Mouse (Mus musculus): Measurements from ENCODE around the gene Tmem131. TPM values are rescaled to one million over a fixed set of nuclear protein-coding genes. Genes with fewer than 3 reads are reported as not detected.

Tmem131 gene
- polyA plus RNA-seq (2015; fragmentation: Nextera tagmentation; extraction: Ambion mirVana), result 6.2 and 8.6 TPM in 2 replicates

DNA sequence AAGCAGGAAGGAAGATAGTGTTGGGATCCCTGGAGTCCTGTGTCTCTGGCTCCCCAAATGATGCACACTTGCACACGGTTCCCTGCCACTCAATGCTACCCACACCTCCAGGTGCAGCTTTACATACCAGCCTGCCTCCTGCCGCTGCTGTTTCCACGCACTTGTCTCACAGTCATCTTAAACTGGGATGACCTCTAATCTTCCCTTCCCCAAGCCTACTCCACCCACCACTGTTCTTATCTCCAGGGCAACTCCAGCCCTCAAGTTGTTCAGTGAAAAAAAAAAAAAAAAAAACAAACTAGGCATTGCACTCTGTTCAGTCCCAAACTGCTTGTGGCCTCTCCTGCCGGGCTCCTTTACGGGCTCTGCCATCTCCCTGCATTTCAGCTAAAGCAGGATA is at the start of gene Tmem131:
TSS of gene Tmem131 (minus strand) at position 14 of the 400 bp plus-strand sequence.
- H3K36me3 ChIP-seq, result no peaks in the 10 kb centered on the region
- no peaks in the 10 kb centered on the region for H3K27me3 ChIP-seq
- H3K27ac ChIP-seq, result no peak within 1 kb of the TSS
- WGBS, result 40% methylated on average over 5 of the region's 5 CpGs
- H3K9me3 ChIP-seq (replicated peaks), result no peaks in the 10 kb centered on the region
- ATAC-seq (replicated peaks; ENCODE audit: insufficient number of reproducible peaks, insufficient read depth, low FRiP score, low read depth), result no peak
- no peak within 1 kb of the TSS for H3K4me2 ChIP-seq
- no peak within 1 kb of the TSS for H3K9ac ChIP-seq
- H3K4me3 ChIP-seq, result no peak within 1 kb of the TSS
- H3K4me1 ChIP-seq (replicated peaks), result peaks cover 5% of the 10 kb centered on the region; the same call in 1 of the 2 replicates

- no peaks in the 10 kb centered on the region for H3K4me1 ChIP-seq (replicated peaks)
- H3K4me3 ChIP-seq, result no peak overlapping the region
- no peak overlapping the region for H3K9ac ChIP-seq
- H3K27me3 ChIP-seq, result no peaks in the 10 kb centered on the region
- no peak for ATAC-seq (replicated peaks; ENCODE audit: insufficient number of reproducible peaks, insufficient read depth, low FRiP score, low read depth)
- no peaks in the 10 kb centered on the region for H3K9me3 ChIP-seq (replicated peaks)
- H3K4me2 ChIP-seq, result no peak overlapping the region
- H3K36me3 ChIP-seq, result no peaks in the 10 kb centered on the region
- H3K27ac ChIP-seq, result no peak overlapping the region
- 74% methylated on average over 6 of the region's 6 CpGs for WGBS
These were observed 45.1 kb upstream of the Tmem131 start for GRCm38 (mm10) chr1:36988561-36988960.

DNA sequence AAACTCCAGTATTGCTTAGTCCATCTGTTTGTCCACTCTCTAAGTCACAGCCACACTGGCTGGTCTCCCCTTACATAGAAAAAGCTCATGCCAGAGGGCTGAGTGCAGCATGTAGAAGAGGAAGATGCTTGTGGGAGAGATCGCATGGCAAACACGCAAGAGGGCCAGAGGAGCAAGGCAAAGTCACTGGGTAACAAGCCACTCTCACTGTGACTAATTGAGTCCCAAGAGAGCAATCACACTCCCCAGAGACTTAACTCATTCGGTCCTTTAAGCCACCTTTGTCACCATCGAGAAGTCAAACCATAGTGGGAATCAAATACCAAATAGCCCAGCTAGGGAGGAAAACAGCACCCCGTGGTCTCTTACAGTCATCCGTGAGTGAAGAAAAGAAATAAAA is 44.7 kb upstream of the Tmem131 start:
- Histone ChIP-seq H3K4me1 (replicated peaks) (no peaks in the 10 kb centered on the region), H3K27me3 (no peaks in the 10 kb centered on the region), H3K4me3 (no peak overlapping the region), H3K4me2 (no peak overlapping the region), H3K36me3 (no peaks in the 10 kb centered on the region), H3K9ac (no peak overlapping the region), H3K27ac (no peak overlapping the region), H3K9me3 (replicated peaks) (no peaks in the 10 kb centered on the region)
- WGBS, result 81% methylated on average over 6 of the region's 6 CpGs
- no peak for ATAC-seq (replicated peaks; ENCODE audit: insufficient number of reproducible peaks, insufficient read depth, low FRiP score, low read depth)

- H3K9ac ChIP-seq, result no peak overlapping the region
- H3K4me3 ChIP-seq, result no peak overlapping the region
- no peaks in the 10 kb centered on the region for H3K4me1 ChIP-seq (replicated peaks)
- WGBS, result 75% methylated on average over 10 of the region's 10 CpGs
- H3K27me3 ChIP-seq, result no peaks in the 10 kb centered on the region
- H3K4me2 ChIP-seq, result no peak overlapping the region
- H3K36me3 ChIP-seq, result no peaks in the 10 kb centered on the region
- H3K9me3 ChIP-seq (replicated peaks), result no peaks in the 10 kb centered on the region
- H3K27ac ChIP-seq, result no peak overlapping the region
- ATAC-seq (replicated peaks; ENCODE audit: insufficient number of reproducible peaks, insufficient read depth, low FRiP score, low read depth), result no peak
These were observed 44.0 kb upstream of the Tmem131 start for GRCm38 (mm10) chr1:36987172-36988148.

DNA sequence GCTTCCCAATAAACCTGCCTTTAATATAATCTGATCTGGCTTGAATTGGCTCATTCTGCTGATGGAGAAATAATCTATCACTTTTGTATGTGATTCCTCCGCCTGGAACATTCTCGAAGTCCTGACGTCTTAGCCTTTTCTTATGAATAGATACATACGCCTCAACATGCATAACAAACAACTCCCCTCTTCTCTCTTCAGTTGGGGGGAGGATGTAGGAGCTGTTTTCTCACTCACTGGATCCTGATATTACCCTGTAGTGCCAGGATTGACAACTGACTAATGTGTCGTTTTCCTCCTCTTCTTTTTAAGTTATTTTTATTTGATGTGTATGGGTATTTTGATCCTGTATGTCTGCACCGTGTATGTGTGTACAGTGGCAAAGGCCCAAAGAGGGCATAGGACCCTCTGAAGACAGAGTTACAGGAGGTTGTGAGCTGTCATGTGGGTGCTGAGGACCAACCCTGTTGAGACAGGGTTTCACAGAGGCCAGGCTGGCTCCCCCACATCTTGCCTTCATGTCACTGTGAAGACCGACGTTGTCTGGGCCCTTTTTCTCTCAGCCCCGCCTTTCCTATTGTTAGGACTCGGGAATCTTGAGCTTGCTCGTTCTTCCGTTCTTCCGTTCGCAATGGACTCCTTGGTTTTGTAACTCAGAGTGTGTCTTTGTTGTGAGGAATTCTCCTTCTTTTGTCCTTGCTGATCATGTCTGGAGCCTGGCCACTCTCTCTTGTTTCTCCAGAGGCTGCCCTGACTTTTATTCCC is 43.1 kb upstream of the Tmem131 start:
- Histone ChIP-seq H3K27ac (no peak overlapping the region), H3K27me3 (no peaks in the 10 kb centered on the region), H3K9ac (no peak overlapping the region), H3K4me1 (replicated peaks) (no peaks in the 10 kb centered on the region), H3K4me3 (no peak overlapping the region), H3K4me2 (no peak overlapping the region), H3K36me3 (no peaks in the 10 kb centered on the region), H3K9me3 (replicated peaks) (no peaks in the 10 kb centered on the region)
- ATAC-seq (replicated peaks; ENCODE audit: insufficient number of reproducible peaks, insufficient read depth, low FRiP score, low read depth), result no peak
- WGBS, result 67% methylated on average over 14 of the region's 14 CpGs

DNA sequence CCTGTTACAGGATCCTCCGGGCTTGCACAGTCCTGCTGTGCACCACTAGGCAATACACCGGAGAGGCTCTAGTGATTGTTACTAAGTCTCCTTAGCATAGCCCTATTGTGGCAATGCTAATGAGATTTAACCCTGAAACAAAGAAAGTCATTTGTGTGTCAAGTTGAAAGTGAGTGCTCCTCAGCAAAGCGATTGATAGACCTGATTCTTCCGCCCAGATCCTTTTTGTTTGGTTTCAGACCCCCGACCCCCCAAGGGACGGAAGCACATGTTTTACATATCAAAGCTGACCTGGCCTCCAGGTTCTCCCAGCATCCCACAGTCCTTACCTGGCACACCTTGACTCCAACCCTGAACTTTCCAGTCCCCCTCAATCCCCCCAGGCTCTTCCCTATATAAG is 42.4 kb upstream of the Tmem131 start:
- Histone ChIP-seq H3K9ac (no peak overlapping the region), H3K36me3 (no peaks in the 10 kb centered on the region), H3K27me3 (no peaks in the 10 kb centered on the region), H3K9me3 (replicated peaks) (no peaks in the 10 kb centered on the region), H3K4me3 (no peak overlapping the region), H3K27ac (no peak overlapping the region), H3K4me1 (replicated peaks) (no peaks in the 10 kb centered on the region), H3K4me2 (no peak overlapping the region)
- WGBS, result 57% methylated on average over 6 of the region's 6 CpGs
- ATAC-seq (replicated peaks; ENCODE audit: insufficient number of reproducible peaks, insufficient read depth, low FRiP score, low read depth), result no peak

- Histone ChIP-seq H3K9ac (no peak overlapping the region), H3K27me3 (no peaks in the 10 kb centered on the region), H3K4me1 (replicated peaks) (no peaks in the 10 kb centered on the region), H3K4me2 (no peak overlapping the region), H3K36me3 (no peaks in the 10 kb centered on the region), H3K9me3 (replicated peaks) (no peaks in the 10 kb centered on the region), H3K4me3 (no peak overlapping the region), H3K27ac (no peak overlapping the region)
- 30% methylated on average over 6 of the region's 6 CpGs for WGBS
- ATAC-seq (replicated peaks; ENCODE audit: insufficient number of reproducible peaks, insufficient read depth, low FRiP score, low read depth), result no peak
These were observed 40.9 kb upstream of the Tmem131 start for GRCm38 (mm10) chr1:36984406-36984805.

GRCm38 (mm10) chr1:36983754-36984153 is 40.3 kb upstream of the Tmem131 start:
- 40% methylated on average over 4 of the region's 4 CpGs for WGBS
- H3K27ac ChIP-seq, result no peak overlapping the region
- no peak for ATAC-seq (replicated peaks; ENCODE audit: insufficient number of reproducible peaks, insufficient read depth, low FRiP score, low read depth)
- H3K4me3 ChIP-seq, result no peak overlapping the region
- H3K9me3 ChIP-seq (replicated peaks), result no peaks in the 10 kb centered on the region
- H3K9ac ChIP-seq, result no peak overlapping the region
- H3K27me3 ChIP-seq, result no peaks in the 10 kb centered on the region
- no peak overlapping the region for H3K4me2 ChIP-seq
- no peaks in the 10 kb centered on the region for H3K4me1 ChIP-seq (replicated peaks)
- H3K36me3 ChIP-seq, result no peaks in the 10 kb centered on the region

DNA sequence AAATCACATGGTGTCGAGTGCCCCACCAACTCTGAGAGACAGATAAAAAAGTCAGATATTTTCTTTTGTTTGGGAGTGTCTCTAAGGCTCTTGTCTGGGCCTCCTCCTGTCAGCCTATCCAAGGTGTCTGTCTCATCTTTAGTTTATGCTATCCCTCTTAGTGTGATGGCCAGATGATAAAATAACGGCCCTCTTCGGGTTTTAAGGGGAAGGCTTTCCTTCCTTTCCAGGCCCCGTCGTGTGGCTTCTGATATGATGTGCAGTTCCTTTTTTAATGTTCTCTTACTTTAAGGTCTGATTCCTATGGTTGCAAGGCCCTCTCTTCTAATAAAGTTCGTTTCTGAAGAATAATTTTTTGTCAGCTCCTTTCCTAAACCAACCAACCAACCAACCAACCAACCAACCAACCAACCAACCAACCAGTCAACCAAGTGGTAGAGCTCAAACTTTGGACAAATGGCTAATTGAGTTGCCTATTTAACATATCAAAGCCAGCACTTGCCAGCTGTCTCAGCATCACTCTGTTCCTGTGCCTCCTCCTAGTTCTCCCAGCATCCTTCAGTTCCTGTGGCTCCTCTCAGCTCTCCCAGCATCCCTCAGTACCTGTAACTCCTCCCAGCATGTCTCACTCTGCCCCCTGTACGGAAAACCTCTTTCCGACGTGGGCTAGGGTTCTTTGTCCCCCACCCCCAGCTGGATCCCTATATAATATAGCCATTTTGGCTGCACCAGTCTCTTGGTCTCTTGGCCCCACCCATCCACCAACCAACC is 38.9 kb upstream of the Tmem131 start:
- ATAC-seq (replicated peaks; ENCODE audit: insufficient number of reproducible peaks, insufficient read depth, low FRiP score, low read depth), result no peak
- no peak overlapping the region for H3K9ac ChIP-seq

GRCm38 (mm10) chr1:36976770-36977169 is 33.3 kb upstream of the Tmem131 start:
- H3K36me3 ChIP-seq, result no peaks in the 10 kb centered on the region
- WGBS, result 68% methylated on average over 4 of the region's 4 CpGs
- ATAC-seq (replicated peaks; ENCODE audit: insufficient number of reproducible peaks, insufficient read depth, low FRiP score, low read depth), result no peak
- H3K9me3 ChIP-seq (replicated peaks), result no peaks in the 10 kb centered on the region
- H3K27me3 ChIP-seq, result no peaks in the 10 kb centered on the region
- H3K4me2 ChIP-seq, result no peak overlapping the region
- H3K4me1 ChIP-seq (replicated peaks), result no peaks in the 10 kb centered on the region
- no peak overlapping the region for H3K9ac ChIP-seq
- no peak overlapping the region for H3K27ac ChIP-seq
- no peak overlapping the region for H3K4me3 ChIP-seq

More for the DNA sequence above, 38.9 kb upstream of the Tmem131 start:
- no peaks in the 10 kb centered on the region for H3K36me3 ChIP-seq
- no peak overlapping the region for H3K4me3 ChIP-seq
- H3K9me3 ChIP-seq (replicated peaks), result no peaks in the 10 kb centered on the region
- no peaks in the 10 kb centered on the region for H3K4me1 ChIP-seq (replicated peaks)
- no peak overlapping the region for H3K4me2 ChIP-seq
- H3K27ac ChIP-seq, result no peak overlapping the region
- WGBS, result 79% methylated on average over 9 of the region's 9 CpGs
- no peaks in the 10 kb centered on the region for H3K27me3 ChIP-seq

Measured in heart, embryonic 15.5 days (tissue).